Mouse (Mus musculus) hindbrain, embryonic 12.5 days (tissue): ENCODE data around the gene Wdr41. TPM values are rescaled to one million over a fixed set of nuclear protein-coding genes. Genes with fewer than 3 reads are reported as not detected.

ENCODE experiments used
- ATAC-seq: fragments of 200-750 bp; cut with Nextera tagmentation; 2 replicates; pipeline ENCODE4 v1.8.0; 2017; ENCODE audit warnings: moderate TSS enrichment; ENCODE audit not compliant: low FRiP score
- H3K27ac ChIP-seq: fragments of 300-500 bp; sonication (generic); 2 replicates; pipeline ENCODE4 v1.5.1; 2016; ENCODE audit warnings: mild to moderate bottlenecking
- H3K27me3 ChIP-seq: fragments of 300-500 bp; sonication (generic); 2 replicates; pipeline ENCODE4 v1.6.1; 2016; ENCODE audit warnings: mild to moderate bottlenecking
- H3K36me3 ChIP-seq: fragments of 300-500 bp; sonication (generic); 2 replicates; pipeline ENCODE4 v1.6.1; 2016; ENCODE audit warnings: mild to moderate bottlenecking
- H3K4me1 ChIP-seq: fragments of 300-500 bp; sonication (generic); 2 replicates; pipeline ENCODE4 v1.6.1; 2016
- H3K4me2 ChIP-seq: fragments of 300-500 bp; sonication (generic); replicated peaks from 2 replicates; pipeline ENCODE4 v1.6.1; 2016; ENCODE audit warnings: mild to moderate bottlenecking
- H3K4me3 ChIP-seq: fragments of 300-500 bp; sonication (generic); 2 replicates; pipeline ENCODE4 v1.5.1; 2016; ENCODE audit warnings: mild to moderate bottlenecking
- H3K9ac ChIP-seq: fragments of 300-500 bp; sonication (generic); 2 replicates; pipeline ENCODE4 v1.6.1; 2016; ENCODE audit warnings: mild to moderate bottlenecking, moderate library complexity
- H3K9me3 ChIP-seq: fragments of 300-500 bp; sonication (generic); replicated peaks from 2 replicates; pipeline ENCODE4 v1.6.1; 2016; ENCODE audit warnings: mild to moderate bottlenecking
- WGBS: fragments of 180-500 bp; shearing (Covaris S2); methylation state at CpG from one replicate; pipeline ENCODE4 v1.1.7; 2016; 5-methylcytosine and 5-hydroxymethylcytosine counted together
- polyA plus RNA-seq: library from polyadenylated mRNA; unstranded; fragments of >200 nt; fragmentation: Nextera tagmentation; extraction: Ambion mirVana; gene quantifications from 2 replicates; pipeline ENCODE4 v1.2.1, GENCODE M21; 2016

Gene Wdr41
- polyA plus RNA-seq: 25.7 and 25.9 TPM in 2 replicates

GRCm38 (mm10) chr13:94976219-94977186 lies at the start of gene Wdr41:
Gene Wdr41 (plus strand): TSS chr13:94976344.
- Histone ChIP-seq H3K4me2 (peak within 1 kb of the TSS; percentile 50), H3K9ac (peak within 1 kb of the TSS; percentile 95), H3K9me3 (no peaks in the 10 kb centered on the region), H3K27me3 (no peaks in the 10 kb centered on the region), H3K4me3 (peak within 1 kb of the TSS; percentile 83), H3K4me1 (peaks cover 11% of the 10 kb centered on the region; the same call in 1 of the 2 replicates), H3K27ac (peak within 1 kb of the TSS; percentile 97), H3K36me3 (peaks cover 4% of the 10 kb centered on the region; the same call in 1 of the 2 replicates)
- peak; percentile 98 for ATAC-seq
- WGBS: 4% methylated on average over 67 of the region's 68 CpGs

- 83% methylated on average over 3 of the region's 3 CpGs for WGBS
- Histone ChIP-seq H3K4me1 (no peaks in the 10 kb centered on the region), H3K4me3 (no peak overlapping the region), H3K9ac (no peak overlapping the region), H3K36me3 (no peaks in the 10 kb centered on the region), H3K27me3 (peaks cover 20% of the 10 kb centered on the region), H3K4me2 (no peak overlapping the region), H3K27ac (no peak overlapping the region), H3K9me3 (no peaks in the 10 kb centered on the region)
- ATAC-seq: no peak
Observed at GRCm38 (mm10) chr13:94928086-94928485, 48.1 kb upstream of the Wdr41 start.

GRCm38 (mm10) chr13:94938418-94938817 lies 37.7 kb upstream of the Wdr41 start:
- ATAC-seq: no peak
- Histone ChIP-seq H3K4me3 (no peak overlapping the region), H3K36me3 (no peaks in the 10 kb centered on the region), H3K9ac (no peak overlapping the region), H3K4me2 (no peak overlapping the region), H3K27me3 (peaks cover 23% of the 10 kb centered on the region), H3K9me3 (no peaks in the 10 kb centered on the region), H3K27ac (no peak overlapping the region), H3K4me1 (no peaks in the 10 kb centered on the region)
- WGBS: 47% methylated on average over 5 of the region's 5 CpGs

- ATAC-seq: no peak
- H3K4me1 ChIP-seq: no peaks in the 10 kb centered on the region
- no peaks in the 10 kb centered on the region for H3K36me3 ChIP-seq
- no peak overlapping the region for H3K27ac ChIP-seq
- no peaks in the 10 kb centered on the region for H3K9me3 ChIP-seq
- H3K9ac ChIP-seq: no peak overlapping the region
- H3K4me3 ChIP-seq: no peak overlapping the region
- 64% methylated on average over 5 of the region's 5 CpGs for WGBS
- H3K27me3 ChIP-seq: peaks cover 25% of the 10 kb centered on the region
- H3K4me2 ChIP-seq: no peak overlapping the region
Observed at GRCm38 (mm10) chr13:94940104-94940503, 36.0 kb upstream of the Wdr41 start.

- no peak overlapping the region for H3K4me2 ChIP-seq
- H3K9me3 ChIP-seq: no peaks in the 10 kb centered on the region
- no peak overlapping the region for H3K27ac ChIP-seq
- WGBS: 13% methylated on average over 4 of the region's 4 CpGs
- no peaks in the 10 kb centered on the region for H3K36me3 ChIP-seq
- H3K9ac ChIP-seq: no peak overlapping the region
- ATAC-seq: no peak
- H3K4me1 ChIP-seq: no peaks in the 10 kb centered on the region
- H3K4me3 ChIP-seq: no peak overlapping the region
- H3K27me3 ChIP-seq: peaks cover 25% of the 10 kb centered on the region
Observed at GRCm38 (mm10) chr13:94941230-94941629, 34.9 kb upstream of the Wdr41 start.

- Histone ChIP-seq H3K4me1 (no peaks in the 10 kb centered on the region), H3K4me2 (no peak overlapping the region), H3K4me3 (no peak overlapping the region), H3K36me3 (no peaks in the 10 kb centered on the region), H3K27me3 (no peaks in the 10 kb centered on the region), H3K9me3 (no peaks in the 10 kb centered on the region), H3K27ac (no peak overlapping the region), H3K9ac (no peak overlapping the region)
- no peak for ATAC-seq
- 80% methylated on average over 6 of the region's 6 CpGs for WGBS
Observed at GRCm38 (mm10) chr13:94955941-94956340, 20.2 kb upstream of the Wdr41 start.

GRCm38 (mm10) chr13:94957965-94958364 lies 18.2 kb upstream of the Wdr41 start:
- no peak for ATAC-seq
- no peaks in the 10 kb centered on the region for H3K36me3 ChIP-seq

GRCm38 (mm10) chr13:94969992-94970553 lies 6.1 kb upstream of the Wdr41 start:
- no peaks in the 10 kb centered on the region for H3K27me3 ChIP-seq
- no peaks in the 10 kb centered on the region for H3K36me3 ChIP-seq
- H3K27ac ChIP-seq: no peak overlapping the region
- H3K4me3 ChIP-seq: no peak overlapping the region
- no peaks in the 10 kb centered on the region for H3K9me3 ChIP-seq
- no peaks in the 10 kb centered on the region for H3K4me1 ChIP-seq
- no peak for ATAC-seq
- H3K9ac ChIP-seq: no peak overlapping the region
- 84% methylated on average over 9 of the region's 9 CpGs for WGBS
- H3K4me2 ChIP-seq: no peak overlapping the region

More at GRCm38 (mm10) chr13:94957965-94958364, 18.2 kb upstream of the Wdr41 start:
- Histone ChIP-seq H3K27ac (no peak overlapping the region), H3K27me3 (no peaks in the 10 kb centered on the region), H3K9ac (no peak overlapping the region), H3K9me3 (no peaks in the 10 kb centered on the region), H3K4me2 (no peak overlapping the region), H3K4me3 (no peak overlapping the region), H3K4me1 (no peaks in the 10 kb centered on the region)
- 56% methylated on average over 1 of the region's 1 CpGs for WGBS

GRCm38 (mm10) chr13:94975828-94976218 lies 321 bp upstream of the Wdr41 start:
- Histone ChIP-seq H3K9ac (0 out of 2 replicates have a peak overlapping the region, but pooled peaks have one; percentile 0), H3K9me3 (no peaks in the 10 kb centered on the region), H3K27ac (0 out of 2 replicates have a peak overlapping the region, but pooled peaks have one; percentile 97), H3K27me3 (no peaks in the 10 kb centered on the region), H3K4me2 (peak overlapping the region; percentile 50), H3K36me3 (no peaks in the 10 kb centered on the region), H3K4me1 (peaks cover 11% of the 10 kb centered on the region; the same call in 1 of the 2 replicates), H3K4me3 (peak overlapping the region; percentile 83; the same call in 1 of the 2 replicates)
- no peak for ATAC-seq
- WGBS: 31% methylated on average over 9 of the region's 9 CpGs

- H3K27me3 ChIP-seq: no peaks in the 10 kb centered on the region
- no peak overlapping the region for H3K4me2 ChIP-seq
- ATAC-seq: no peak
- H3K9me3 ChIP-seq: no peaks in the 10 kb centered on the region
- WGBS: 57% methylated on average over 7 of the region's 7 CpGs
- H3K27ac ChIP-seq: no peak overlapping the region
- H3K4me3 ChIP-seq: no peak overlapping the region
- peaks cover 11% of the 10 kb centered on the region; the same call in 1 of the 2 replicates for H3K4me1 ChIP-seq
- H3K36me3 ChIP-seq: peaks cover 6% of the 10 kb centered on the region; the same call in 1 of the 2 replicates
- no peak overlapping the region for H3K9ac ChIP-seq
Observed at GRCm38 (mm10) chr13:94979081-94979480, 2.9 kb downstream of the Wdr41 start.

GRCm38 (mm10) chr13:94990516-94990915 lies 14.4 kb downstream of the Wdr41 start:
- Histone ChIP-seq H3K4me3 (no peak overlapping the region), H3K9ac (no peak overlapping the region), H3K9me3 (no peaks in the 10 kb centered on the region), H3K36me3 (peaks cover 4% of the 10 kb centered on the region; the same call in 1 of the 2 replicates), H3K27ac (no peak overlapping the region), H3K4me1 (no peaks in the 10 kb centered on the region), H3K4me2 (no peak overlapping the region), H3K27me3 (no peaks in the 10 kb centered on the region)
- WGBS: 83% methylated on average over 5 of the region's 5 CpGs
- no peak for ATAC-seq

GRCm38 (mm10) chr13:95007281-95007680 lies 31.1 kb downstream of the Wdr41 start:
- ATAC-seq: no peak

More at GRCm38 (mm10) chr13:95007281-95007680, 31.1 kb downstream of the Wdr41 start:
- Histone ChIP-seq H3K4me1 (no peaks in the 10 kb centered on the region), H3K4me2 (no peak overlapping the region), H3K27ac (no peak overlapping the region), H3K36me3 (peaks cover 3% of the 10 kb centered on the region; the same call in 1 of the 2 replicates), H3K4me3 (no peak overlapping the region), H3K27me3 (no peaks in the 10 kb centered on the region), H3K9ac (no peak overlapping the region), H3K9me3 (no peaks in the 10 kb centered on the region)
- WGBS: 82% methylated on average over 8 of the region's 8 CpGs
